Mouse (Mus musculus): ENCODE data around the gene Shank3.

The Shank3 gene

DNA sequence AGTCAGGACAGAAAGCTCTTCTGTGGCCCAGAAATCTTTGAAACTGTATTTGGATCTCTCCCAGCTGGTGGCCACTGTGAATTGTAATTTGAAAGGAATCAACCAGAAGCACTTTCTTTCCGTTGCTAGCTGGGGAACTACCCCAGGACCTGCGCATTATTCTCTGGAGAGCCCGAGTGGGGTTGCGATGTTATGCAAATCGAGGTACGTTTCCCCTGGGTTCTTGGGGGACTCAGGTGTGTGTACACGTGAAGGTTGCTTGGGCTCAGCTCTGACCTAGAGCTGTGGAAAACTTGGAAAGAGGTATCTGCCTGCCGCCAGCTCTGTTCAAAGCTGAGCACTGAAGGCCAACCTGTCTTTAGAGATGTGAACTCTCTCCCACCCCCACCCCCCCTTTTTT is 21.6 kb upstream of the Shank3 start:
- DNase-seq: no peak

GRCm38 (mm10) chr15:89478622-89479021 is 20.8 kb upstream of the Shank3 start:
- no peak for DNase-seq

- no peak for DNase-seq
These were observed 18.8 kb upstream of the Shank3 start for GRCm38 (mm10) chr15:89480584-89480983.

- no peak for DNase-seq
These were observed 11.2 kb upstream of the Shank3 start for GRCm38 (mm10) chr15:89488182-89488581.

GRCm38 (mm10) chr15:89488611-89489117 is 10.8 kb upstream of the Shank3 start:
- no peak for DNase-seq

- no peak for DNase-seq
These were observed 4.5 kb upstream of the Shank3 start for GRCm38 (mm10) chr15:89494970-89495369.

GRCm38 (mm10) chr15:89496131-89496530 is 3.3 kb upstream of the Shank3 start:
- DNase-seq: no peak

GRCm38 (mm10) chr15:89496841-89497240 is 2.6 kb upstream of the Shank3 start:
- no peak for DNase-seq

DNA sequence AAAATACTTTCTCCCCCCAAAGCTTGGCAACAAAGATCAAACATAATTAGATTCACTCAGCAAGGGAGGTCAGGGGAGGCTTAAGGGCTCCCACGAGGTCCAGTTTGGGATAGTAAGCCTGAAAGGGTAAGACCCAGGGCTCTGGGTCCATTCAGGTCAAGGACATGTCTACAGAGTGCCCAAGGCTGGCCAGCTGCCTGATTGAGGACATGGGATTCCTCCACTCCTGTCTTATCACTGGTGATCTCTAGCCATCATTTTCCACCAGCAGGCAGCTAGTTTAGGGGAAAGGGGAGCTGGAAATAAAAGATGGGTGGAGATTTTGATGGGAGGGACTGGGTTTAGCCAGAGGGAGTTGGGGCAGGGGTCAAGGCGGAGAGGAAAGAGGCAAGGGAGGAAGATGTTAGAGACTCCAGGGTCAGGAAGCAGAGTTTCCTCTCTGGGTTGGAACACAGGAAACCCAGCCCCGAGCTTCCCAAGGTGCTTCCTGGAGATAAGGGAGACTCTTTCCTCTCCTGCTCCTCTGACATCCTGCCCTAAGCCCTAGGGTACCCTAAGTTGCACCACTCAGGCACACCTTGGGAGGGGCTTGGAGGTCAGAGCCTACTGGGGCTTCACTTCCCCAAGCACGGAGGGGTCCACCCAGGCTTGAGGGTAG is 1.9 kb upstream of the Shank3 start:
- no peak for DNase-seq

DNA sequence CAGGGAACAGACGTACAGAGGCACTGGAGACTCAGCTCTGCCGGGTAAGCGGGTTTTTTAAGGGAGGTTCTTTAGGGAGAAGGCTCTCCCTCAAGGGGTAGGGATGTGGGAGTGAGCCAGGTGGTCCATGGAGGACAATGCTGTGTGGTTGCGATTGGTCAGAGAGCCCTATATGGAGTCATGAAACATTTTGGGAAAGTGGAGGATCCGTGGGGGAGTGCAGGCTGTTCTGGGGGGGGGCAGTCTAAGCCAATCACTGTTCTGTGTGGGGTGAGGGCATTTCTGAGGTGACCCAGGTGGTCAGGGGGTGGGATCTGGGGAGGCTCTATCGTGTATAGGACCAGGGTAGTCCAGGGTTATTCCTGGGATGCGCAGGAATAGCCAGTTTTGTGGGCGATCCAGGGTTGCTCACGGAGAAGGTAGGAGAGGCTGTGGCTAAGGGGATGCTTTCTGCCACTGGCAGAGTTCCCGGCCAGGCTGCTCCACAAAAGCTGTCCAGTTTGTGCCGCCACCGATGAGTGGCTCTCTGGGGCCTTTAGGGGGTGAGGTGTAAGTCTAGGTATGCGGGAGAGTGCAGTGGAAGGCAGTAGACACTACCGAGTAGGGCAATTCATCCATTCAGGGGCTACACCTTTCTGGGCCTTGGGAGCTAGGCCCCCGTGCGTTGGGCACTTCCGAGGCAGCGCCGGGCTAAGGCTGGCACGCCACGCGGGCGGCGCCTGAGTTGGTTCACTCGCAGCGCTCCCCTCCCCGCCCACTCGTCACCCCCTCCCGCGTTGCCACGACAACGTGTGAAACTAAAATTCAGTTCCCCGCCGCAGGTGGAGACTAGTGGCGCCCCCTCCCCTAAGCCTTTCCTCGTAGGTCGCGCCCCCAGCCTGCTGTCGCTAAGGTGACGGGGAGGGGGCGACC is 1.1 kb upstream of the Shank3 start:
- peak; percentile 87 for DNase-seq

DNA sequence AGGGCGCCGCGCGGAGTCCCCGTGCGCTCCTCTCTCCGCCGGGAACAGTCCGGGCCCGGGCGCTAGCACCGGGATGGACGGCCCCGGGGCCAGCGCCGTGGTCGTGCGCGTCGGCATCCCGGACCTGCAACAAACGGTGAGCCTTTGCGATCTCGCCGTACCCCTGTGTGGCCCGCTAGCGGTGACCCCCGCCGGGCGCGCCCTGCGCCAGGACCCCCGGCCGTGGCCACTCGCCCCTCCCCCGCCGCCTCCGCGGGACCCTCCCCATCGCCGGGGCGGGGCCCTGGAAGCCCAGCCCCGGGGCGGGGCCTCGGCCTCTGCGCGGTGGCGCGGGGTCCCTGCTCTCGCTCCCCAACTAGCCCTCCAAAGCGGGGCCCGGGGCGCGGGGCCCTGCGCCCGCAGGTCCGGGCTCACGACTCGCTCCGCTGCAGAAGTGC is 379 bp downstream of the Shank3 start:
- peak; percentile 68 for DNase-seq

DNA sequence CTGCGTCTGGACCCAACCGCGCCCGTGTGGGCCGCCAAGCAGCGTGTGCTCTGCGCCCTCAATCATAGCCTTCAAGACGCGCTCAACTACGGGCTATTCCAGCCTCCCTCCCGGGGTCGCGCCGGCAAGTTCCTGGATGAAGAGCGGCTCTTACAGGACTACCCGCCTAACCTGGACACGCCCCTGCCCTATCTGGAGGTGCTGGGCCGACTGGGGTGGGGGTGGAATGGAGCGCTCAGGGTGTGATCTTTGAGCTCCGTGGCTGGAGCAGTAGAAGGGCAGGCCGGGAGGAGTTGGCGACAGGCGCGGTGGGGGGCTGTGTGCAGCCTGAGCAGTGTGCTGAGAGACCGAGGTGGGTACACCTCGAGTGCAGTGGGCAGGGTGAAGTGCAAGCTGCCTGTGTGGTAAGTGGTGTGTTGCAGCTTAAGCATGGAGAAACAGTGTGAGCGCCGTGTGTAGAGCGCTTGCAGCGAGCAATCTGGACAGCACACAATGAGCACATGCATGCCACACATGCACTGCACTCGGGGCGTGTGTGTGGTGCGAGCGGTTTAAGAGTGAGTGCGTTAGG is 883 bp downstream of the Shank3 start:
- no peak for DNase-seq

GRCm38 (mm10) chr15:89501321-89501720 is 1.9 kb downstream of the Shank3 start:
- DNase-seq: no peak

- DNase-seq: no peak
These were observed 5.4 kb downstream of the Shank3 start for GRCm38 (mm10) chr15:89504838-89505237.

DNA sequence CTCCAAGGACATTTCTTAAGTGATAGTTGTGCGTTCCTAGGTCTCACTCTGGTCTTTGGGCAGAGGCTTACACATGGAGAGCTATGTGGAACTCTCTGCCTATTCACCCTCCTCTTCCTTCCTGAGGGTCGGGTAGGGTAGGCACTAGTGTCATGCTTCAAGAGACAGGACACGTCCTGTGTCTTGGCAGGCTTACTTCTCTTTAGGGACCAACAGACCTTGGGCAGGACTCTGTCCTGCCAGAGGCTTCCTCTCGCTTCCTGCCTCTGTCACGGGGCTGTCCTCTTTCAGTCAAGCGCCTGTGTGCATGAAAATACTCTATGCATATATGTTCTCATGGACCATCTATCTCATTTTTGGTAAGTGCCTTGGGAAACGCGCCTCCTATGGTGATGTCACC is 8.3 kb downstream of the Shank3 start:
- no peak for DNase-seq

GRCm38 (mm10) chr15:89512679-89513078 is 13.3 kb downstream of the Shank3 start:
- DNase-seq: no peak

- DNase-seq: no peak
These were observed 22.5 kb downstream of the Shank3 start for GRCm38 (mm10) chr15:89521951-89522350.

GRCm38 (mm10) chr15:89522566-89523282 is 23.3 kb downstream of the Shank3 start:
- DNase-seq: no peak

GRCm38 (mm10) chr15:89523283-89523832 is 23.9 kb downstream of the Shank3 start:
- no peak for DNase-seq

DNA sequence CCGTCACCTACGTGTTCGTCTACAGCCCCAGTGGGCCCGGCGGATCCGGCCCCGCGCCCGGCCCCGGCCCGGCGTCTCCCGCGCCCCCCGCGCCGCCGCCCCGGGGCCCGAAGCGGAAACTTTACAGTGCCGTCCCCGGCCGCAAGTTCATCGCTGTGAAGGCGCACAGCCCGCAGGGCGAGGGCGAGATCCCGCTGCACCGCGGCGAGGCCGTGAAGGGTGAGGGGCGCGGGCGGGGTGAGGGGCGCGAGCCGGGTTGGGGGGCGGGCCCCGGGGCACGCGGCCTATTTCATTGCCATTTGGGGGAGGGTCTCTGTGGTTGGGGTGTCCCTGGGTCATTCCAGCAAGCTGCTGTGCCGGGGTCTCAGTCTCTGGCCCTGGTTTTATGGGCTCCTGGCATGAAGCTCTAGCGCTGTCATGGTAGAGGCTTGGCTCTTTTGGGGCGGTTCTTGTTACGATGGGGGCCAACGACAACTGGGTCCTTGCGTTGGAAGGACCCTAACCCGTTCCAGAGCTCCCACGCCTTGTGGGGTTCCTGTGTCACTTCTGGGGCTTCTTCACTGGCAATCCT is 24.7 kb downstream of the Shank3 start:
- DNase-seq: no peak

GRCm38 (mm10) chr15:89524611-89525415 is 25.4 kb downstream of the Shank3 start:
- DNase-seq: no peak

Data from right cerebral cortex, postnatal 14 days (tissue).